Comparison of ENCODE assay signal across 17 mouse cellular contexts in the genomic region with DNA sequence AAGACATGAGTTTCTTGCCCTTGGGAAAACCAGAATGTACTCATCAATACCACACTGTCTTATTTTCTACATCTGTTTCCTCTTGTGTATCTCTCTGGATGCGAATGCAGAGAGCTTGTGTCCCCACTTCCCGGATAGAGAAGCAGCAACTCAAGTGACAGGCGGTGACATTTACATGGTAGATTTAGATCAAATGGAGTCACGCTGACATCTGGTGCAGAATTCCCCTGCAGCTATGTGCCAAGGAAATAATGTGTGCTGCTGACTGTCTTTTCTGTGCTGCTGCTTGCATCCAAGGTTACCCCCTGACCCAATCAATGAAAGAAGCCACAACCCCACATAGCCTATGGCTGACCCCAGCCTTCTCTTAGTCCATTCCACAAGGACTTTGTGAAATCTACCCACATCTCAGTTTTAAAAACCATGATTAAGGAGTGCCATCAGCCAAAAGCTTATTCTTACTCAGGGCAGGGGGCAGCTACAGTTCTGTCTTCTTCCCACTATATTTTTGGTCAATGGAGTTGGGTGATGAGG.
DNase-seq lines count a peak whose midpoint lies in the region; ATAC-seq and TF ChIP-seq lines count a peak whose summit lies in the region.
"Had no signal": no experiment of that assay in that cellular context is flagged by ENCODE, and none has a peak within 500 bp of the region (broad histone marks: within the 10 kb centered on the region; RNA-seq: fewer than 3 reads in every experiment).

No protein-coding gene starts in this region.

- peak; percentile 41; the same call in 1 of the 2 replicates for ATAC-seq in midbrain, embryonic 12.5 days (ENCODE audit: low FRiP score, low read depth)
- no peak for ATAC-seq in midbrain, embryonic 13.5 days
- ATAC-seq in midbrain, postnatal 0 days (ENCODE audit: low FRiP score) = no peak
- no peak for ATAC-seq in forebrain, embryonic 13.5 days
- ATAC-seq: activated CD4-positive, CD25-positive, alpha-beta regulatory T cell, adult 4 months; liver, postnatal 0 days had no signal

- no peaks in the 10 kb centered on the region for H3K36me3 ChIP-seq in midbrain, embryonic 12.5 days
- H3K36me3 ChIP-seq in midbrain, embryonic 13.5 days = no peaks in the 10 kb centered on the region
- H3K36me3 ChIP-seq in midbrain, postnatal 0 days (ENCODE audit: insufficient read depth, low read length) = no peaks in the 10 kb centered on the region
- H3K36me3 ChIP-seq in forebrain, embryonic 13.5 days (ENCODE audit: poor library complexity, severe bottlenecking) = no peaks in the 10 kb centered on the region
- H3K36me3 ChIP-seq: embryonic facial prominence, embryonic 15.5 days; forebrain, embryonic 12.5 days had no signal

- no peak overlapping the region for H3K9ac ChIP-seq in midbrain, embryonic 12.5 days (replicated peaks)
- H3K9ac ChIP-seq in midbrain, embryonic 13.5 days (replicated peaks) = no peak overlapping the region
- H3K9ac ChIP-seq in midbrain, postnatal 0 days (replicated peaks; ENCODE audit: low read length, poor library complexity, severe bottlenecking) = no peak overlapping the region
- H3K9ac ChIP-seq in forebrain, embryonic 13.5 days = no peak overlapping the region
- H3K9ac ChIP-seq: embryonic facial prominence, embryonic 15.5 days; forebrain, embryonic 12.5 days; liver, postnatal 0 days had no signal

- H3K27me3 ChIP-seq in midbrain, embryonic 12.5 days = no peaks in the 10 kb centered on the region
- H3K27me3 ChIP-seq in midbrain, embryonic 13.5 days = no peaks in the 10 kb centered on the region
- H3K27me3 ChIP-seq in midbrain, postnatal 0 days (ENCODE audit: insufficient read depth, low read length) = no peaks in the 10 kb centered on the region
- no peaks in the 10 kb centered on the region for H3K27me3 ChIP-seq in forebrain, embryonic 13.5 days
- H3K27me3 ChIP-seq: embryonic facial prominence, embryonic 15.5 days; forebrain, embryonic 12.5 days had no signal

- no peak overlapping the region for H3K4me3 ChIP-seq in midbrain, embryonic 12.5 days
- H3K4me3 ChIP-seq in midbrain, embryonic 13.5 days (replicated peaks) = no peak overlapping the region
- H3K4me3 ChIP-seq in midbrain, postnatal 0 days (ENCODE audit: low read depth, low read length) = no peak overlapping the region
- no peak overlapping the region for H3K4me3 ChIP-seq in forebrain, embryonic 13.5 days
- H3K4me3 ChIP-seq: embryonic facial prominence, embryonic 15.5 days; forebrain, embryonic 12.5 days had no signal

- H3K9me3 ChIP-seq in midbrain, embryonic 12.5 days = no peaks in the 10 kb centered on the region
- H3K9me3 ChIP-seq in midbrain, embryonic 13.5 days = no peaks in the 10 kb centered on the region
- no peaks in the 10 kb centered on the region for H3K9me3 ChIP-seq in midbrain, postnatal 0 days (ENCODE audit: low read length)
- no peaks in the 10 kb centered on the region for H3K9me3 ChIP-seq in forebrain, embryonic 13.5 days (replicated peaks)
- H3K9me3 ChIP-seq: embryonic facial prominence, embryonic 15.5 days; forebrain, embryonic 12.5 days had no signal

- H3K4me2 ChIP-seq in midbrain, embryonic 12.5 days (replicated peaks) = no peak overlapping the region
- no peak overlapping the region for H3K4me2 ChIP-seq in midbrain, embryonic 13.5 days (replicated peaks)
- H3K4me2 ChIP-seq in midbrain, postnatal 0 days (ENCODE audit: low read depth, low read length, poor library complexity, severe bottlenecking) = no peak overlapping the region
- H3K4me2 ChIP-seq in forebrain, embryonic 13.5 days = no peak overlapping the region
- H3K4me2 ChIP-seq: embryonic facial prominence, embryonic 15.5 days; forebrain, embryonic 12.5 days; heart, embryonic 11.5 days had no signal

- no peak overlapping the region for H3K27ac ChIP-seq in midbrain, embryonic 12.5 days (replicated peaks)
- no peak overlapping the region for H3K27ac ChIP-seq in midbrain, embryonic 13.5 days
- no peak overlapping the region for H3K27ac ChIP-seq in midbrain, postnatal 0 days (ENCODE audit: low read depth, low read length)
- H3K27ac ChIP-seq in forebrain, embryonic 13.5 days = no peak overlapping the region
- H3K27ac ChIP-seq: embryonic facial prominence, embryonic 15.5 days; forebrain, embryonic 12.5 days had no signal

- 71% methylated on average over 4 of the region's 4 CpGs for WGBS in midbrain, embryonic 12.5 days
- 63% methylated on average over 4 of the region's 4 CpGs for WGBS in midbrain, embryonic 13.5 days
- WGBS in midbrain, postnatal 0 days = 61% methylated on average over 4 of the region's 4 CpGs
- 85% methylated on average over 4 of the region's 4 CpGs for WGBS in forebrain, embryonic 13.5 days

- DNase-seq in embryo, embryonic 9.5 days (ENCODE audit: extremely low spot score) = peak; percentile 6
- peak; percentile 28 to 34 for DNase-seq in layer of hippocampus, adult 8-10 months (ENCODE audit: low spot score in 2 of 2)
- peak; percentile 38 for DNase-seq in midbrain, postnatal 0 days (ENCODE audit: low spot score)
- DNase-seq in thymus, postnatal 0 days (ENCODE audit: low spot score) = no peak
- DNase-seq: cerebellum, adult 2 months; gastrocnemius, postnatal 14 days; kidney, adult 18-20 months; kidney, postnatal 4 days; liver, postnatal 0 days; lung, postnatal 4 days had no signal

- no peaks in the 10 kb centered on the region for H3K4me1 ChIP-seq in midbrain, embryonic 12.5 days
- no peaks in the 10 kb centered on the region for H3K4me1 ChIP-seq in midbrain, embryonic 13.5 days (replicated peaks)
- H3K4me1 ChIP-seq in midbrain, postnatal 0 days (ENCODE audit: insufficient read depth, low read length) = no peaks in the 10 kb centered on the region
- no peaks in the 10 kb centered on the region for H3K4me1 ChIP-seq in forebrain, embryonic 13.5 days
- H3K4me1 ChIP-seq: forebrain, embryonic 12.5 days had no signal

- TF ChIP-seq CTCF in midbrain, postnatal 0 days (IDR thresholded peaks at IDR 0.05) = no peak
